Mouse (Mus musculus): Measurements from ENCODE around the gene Ptpn21. TPM values are rescaled to one million over a fixed set of nuclear protein-coding genes. Genes with fewer than 3 reads are reported as not detected.

Ptpn21 gene
- polyA plus RNA-seq, 1 experiment from 2014 or later = 7.3 TPM

GRCm38 (mm10) chr12:98716142-98716541 lies 21.1 kb downstream of the Ptpn21 start:
- ATAC-seq (ENCODE audit: low FRiP score, low read depth) = no peak
- Histone ChIP-seq H3K9me3 (no peaks in the 10 kb centered on the region), H3K9ac (no peak overlapping the region), H3K27me3 (replicated peaks) (no peaks in the 10 kb centered on the region), H3K4me3 (no peak overlapping the region), H3K4me2 (replicated peaks) (no peak overlapping the region), H3K27ac (no peak overlapping the region), H3K4me1 (peaks cover 11% of the 10 kb centered on the region), H3K36me3 (no peaks in the 10 kb centered on the region)
- 90% methylated on average over 2 of the region's 2 CpGs for WGBS

GRCm38 (mm10) chr12:98714757-98715156 lies 22.4 kb downstream of the Ptpn21 start:
- 54% methylated on average over 11 of the region's 11 CpGs for WGBS
- H3K4me3 ChIP-seq = no peak overlapping the region
- H3K9ac ChIP-seq = no peak overlapping the region
- H3K27ac ChIP-seq = no peak overlapping the region
- ATAC-seq (ENCODE audit: low FRiP score, low read depth) = no peak
- no peaks in the 10 kb centered on the region for H3K27me3 ChIP-seq (replicated peaks)
- no peak overlapping the region for H3K4me2 ChIP-seq (replicated peaks)
- no peaks in the 10 kb centered on the region for H3K36me3 ChIP-seq
- peaks cover 7% of the 10 kb centered on the region for H3K4me1 ChIP-seq
- H3K9me3 ChIP-seq = no peaks in the 10 kb centered on the region

- no peaks in the 10 kb centered on the region for H3K27me3 ChIP-seq (replicated peaks)
- no peak for ATAC-seq (ENCODE audit: low FRiP score, low read depth)
- H3K4me3 ChIP-seq = no peak overlapping the region
- no peak overlapping the region for H3K9ac ChIP-seq
- H3K36me3 ChIP-seq = no peaks in the 10 kb centered on the region
- H3K4me2 ChIP-seq (replicated peaks) = no peak overlapping the region
- 73% methylated on average over 7 of the region's 7 CpGs for WGBS
- no peaks in the 10 kb centered on the region for H3K9me3 ChIP-seq
- H3K4me1 ChIP-seq = peaks cover 7% of the 10 kb centered on the region
- no peak overlapping the region for H3K27ac ChIP-seq
Observed at GRCm38 (mm10) chr12:98713621-98714103, 23.5 kb downstream of the Ptpn21 start.

- H3K27ac ChIP-seq = no peak overlapping the region
- no peaks in the 10 kb centered on the region for H3K9me3 ChIP-seq
- no peaks in the 10 kb centered on the region for H3K27me3 ChIP-seq (replicated peaks)
- H3K4me1 ChIP-seq = peaks cover 7% of the 10 kb centered on the region
- 72% methylated on average over 6 of the region's 6 CpGs for WGBS
- H3K9ac ChIP-seq = no peak overlapping the region
- H3K36me3 ChIP-seq = 0 out of 2 replicates have a peak, but pooled peaks cover under 1% of the 10 kb centered on the region
- no peak overlapping the region for H3K4me2 ChIP-seq (replicated peaks)
- ATAC-seq (ENCODE audit: low FRiP score, low read depth) = no peak
- H3K4me3 ChIP-seq = no peak overlapping the region
Observed at GRCm38 (mm10) chr12:98712819-98713218, 24.4 kb downstream of the Ptpn21 start.

DNA sequence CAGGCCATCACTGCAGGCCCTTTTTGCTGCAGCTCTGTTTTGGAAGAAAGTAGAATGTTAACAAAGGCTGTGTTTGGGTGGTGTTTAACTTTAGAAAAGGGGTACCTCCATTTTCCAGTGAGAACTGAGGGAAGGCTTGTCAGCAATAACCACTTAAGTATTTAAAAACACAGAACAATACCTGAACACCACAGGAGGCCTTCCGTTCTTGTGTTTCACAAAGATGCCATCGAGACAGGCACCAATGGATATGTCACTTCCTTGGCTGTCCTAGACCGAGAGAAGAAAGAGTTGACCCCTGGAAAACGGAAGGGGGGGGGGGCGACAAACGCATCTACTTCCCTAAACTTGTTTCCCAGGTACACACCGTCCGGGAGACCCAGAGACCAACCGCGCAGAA lies 33.2 kb downstream of the Ptpn21 start:
- peaks cover 23% of the 10 kb centered on the region for H3K36me3 ChIP-seq
- H3K4me2 ChIP-seq (replicated peaks) = no peak overlapping the region
- no peaks in the 10 kb centered on the region for H3K9me3 ChIP-seq
- no peak overlapping the region for H3K9ac ChIP-seq
- no peak overlapping the region for H3K4me3 ChIP-seq
- no peak overlapping the region for H3K27ac ChIP-seq
- ATAC-seq (ENCODE audit: low FRiP score, low read depth) = no peak
- H3K27me3 ChIP-seq (replicated peaks) = no peaks in the 10 kb centered on the region
- H3K4me1 ChIP-seq = no peaks in the 10 kb centered on the region
- WGBS = 73% methylated on average over 10 of the region's 10 CpGs

DNA sequence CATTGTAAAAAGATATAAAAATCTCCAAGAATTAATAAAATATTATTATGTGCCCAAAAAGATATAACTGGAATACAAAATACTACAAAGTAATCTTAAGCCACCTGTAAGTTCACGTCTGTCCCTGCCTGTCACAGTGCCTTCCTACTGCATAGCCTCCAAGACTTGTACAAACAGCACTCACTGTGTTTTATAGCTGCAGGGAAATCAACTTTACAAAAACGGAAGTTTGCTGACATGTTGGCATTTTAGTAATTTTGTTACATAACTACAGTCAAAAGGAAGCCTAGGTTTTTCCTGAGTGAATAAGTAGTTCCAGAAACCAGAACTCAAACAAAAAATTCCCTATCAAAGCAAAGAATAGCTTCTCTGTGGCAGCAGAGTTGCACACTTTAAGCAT lies 33.7 kb downstream of the Ptpn21 start:
- Histone ChIP-seq H3K27ac (no peak overlapping the region), H3K4me3 (no peak overlapping the region), H3K4me2 (replicated peaks) (no peak overlapping the region), H3K9ac (no peak overlapping the region), H3K27me3 (replicated peaks) (no peaks in the 10 kb centered on the region), H3K4me1 (no peaks in the 10 kb centered on the region), H3K9me3 (no peaks in the 10 kb centered on the region), H3K36me3 (peaks cover 26% of the 10 kb centered on the region)
- no peak for ATAC-seq (ENCODE audit: low FRiP score, low read depth)
- WGBS = 74% methylated on average over 2 of the region's 2 CpGs

DNA sequence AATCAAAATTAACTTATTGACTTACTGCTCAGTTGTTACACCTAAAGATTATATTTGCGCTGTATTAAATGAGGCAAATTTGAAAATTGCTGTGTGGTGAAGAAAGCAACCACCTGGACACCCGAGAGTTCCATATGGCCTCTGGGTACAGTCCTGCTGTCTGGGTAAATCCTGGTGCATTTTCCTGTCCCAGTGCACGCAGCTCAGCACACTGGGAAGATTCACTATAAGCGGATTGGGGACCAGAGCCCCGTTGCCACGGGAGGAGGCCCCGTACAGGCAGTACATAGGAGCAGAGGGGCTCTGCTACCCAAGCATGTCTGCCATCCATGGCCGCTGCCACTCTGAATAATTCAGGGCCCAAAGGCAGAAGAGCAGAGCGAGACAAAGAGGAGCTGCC lies 35.6 kb downstream of the Ptpn21 start:
- Histone ChIP-seq H3K4me3 (no peak overlapping the region), H3K4me2 (replicated peaks) (no peak overlapping the region), H3K9me3 (no peaks in the 10 kb centered on the region), H3K27ac (no peak overlapping the region), H3K36me3 (peaks cover 22% of the 10 kb centered on the region), H3K9ac (no peak overlapping the region), H3K27me3 (replicated peaks) (no peaks in the 10 kb centered on the region), H3K4me1 (no peaks in the 10 kb centered on the region)
- WGBS = 89% methylated on average over 9 of the region's 9 CpGs
- no peak for ATAC-seq (ENCODE audit: low FRiP score, low read depth)

DNA sequence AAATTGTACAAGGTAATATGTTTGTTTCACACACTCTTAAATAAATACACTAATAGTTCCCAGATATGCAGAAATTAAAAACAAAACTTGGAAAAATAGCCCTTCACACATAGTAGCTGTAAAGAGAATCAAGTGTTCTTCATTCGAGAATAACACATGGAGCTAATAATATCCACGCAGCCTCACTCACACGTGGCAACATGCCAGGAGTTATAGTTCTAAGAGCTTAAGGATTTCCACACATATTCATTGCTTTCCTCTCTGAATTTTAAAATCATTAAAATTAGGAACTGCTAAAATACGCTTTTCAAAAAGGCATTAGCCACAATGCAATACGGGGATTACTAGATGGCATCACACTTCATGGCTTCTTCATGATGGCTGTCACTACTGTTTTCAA lies 40.0 kb downstream of the Ptpn21 start:
- no peak overlapping the region for H3K4me3 ChIP-seq
- ATAC-seq (ENCODE audit: low FRiP score, low read depth) = no peak
- H3K9me3 ChIP-seq = no peaks in the 10 kb centered on the region
- no peak overlapping the region for H3K9ac ChIP-seq
- no peak overlapping the region for H3K27ac ChIP-seq
- 93% methylated on average over 5 of the region's 5 CpGs for whole genome bisulfite sequencing
- no peak overlapping the region for H3K4me2 ChIP-seq (replicated peaks)
- H3K27me3 ChIP-seq (replicated peaks) = no peaks in the 10 kb centered on the region
- peaks cover 14% of the 10 kb centered on the region for H3K36me3 ChIP-seq
- H3K4me1 ChIP-seq = no peaks in the 10 kb centered on the region

DNA sequence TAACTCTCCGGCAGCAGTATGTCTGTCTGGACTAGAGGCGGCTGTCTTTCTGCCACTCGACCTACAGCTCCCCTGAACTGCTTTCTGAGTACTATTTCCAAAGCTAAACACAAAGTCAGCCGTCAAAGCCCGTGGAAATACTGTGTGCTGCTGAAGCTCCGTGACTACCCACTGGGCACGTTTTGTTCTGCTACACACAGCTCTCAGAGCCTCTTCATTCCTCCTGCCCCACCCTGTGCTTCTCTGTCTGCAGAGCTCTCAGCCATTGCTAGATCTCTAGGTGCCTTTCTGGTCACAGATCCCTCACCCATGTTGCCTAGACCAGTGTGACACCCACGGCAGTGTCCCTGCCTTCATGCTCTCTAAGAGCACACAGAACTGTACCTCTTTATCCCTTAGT lies 47.0 kb downstream of the Ptpn21 start:
- H3K4me2 ChIP-seq (replicated peaks) = no peak overlapping the region
- peaks cover 40% of the 10 kb centered on the region for H3K36me3 ChIP-seq
- no peaks in the 10 kb centered on the region for H3K9me3 ChIP-seq
- no peak overlapping the region for H3K9ac ChIP-seq
- no peaks in the 10 kb centered on the region for H3K27me3 ChIP-seq (replicated peaks)
- no peak overlapping the region for H3K4me3 ChIP-seq
- WGBS = 87% methylated on average over 8 of the region's 8 CpGs
- no peaks in the 10 kb centered on the region for H3K4me1 ChIP-seq
- no peak overlapping the region for H3K27ac ChIP-seq
- no peak for ATAC-seq (ENCODE audit: low FRiP score, low read depth)

DNA sequence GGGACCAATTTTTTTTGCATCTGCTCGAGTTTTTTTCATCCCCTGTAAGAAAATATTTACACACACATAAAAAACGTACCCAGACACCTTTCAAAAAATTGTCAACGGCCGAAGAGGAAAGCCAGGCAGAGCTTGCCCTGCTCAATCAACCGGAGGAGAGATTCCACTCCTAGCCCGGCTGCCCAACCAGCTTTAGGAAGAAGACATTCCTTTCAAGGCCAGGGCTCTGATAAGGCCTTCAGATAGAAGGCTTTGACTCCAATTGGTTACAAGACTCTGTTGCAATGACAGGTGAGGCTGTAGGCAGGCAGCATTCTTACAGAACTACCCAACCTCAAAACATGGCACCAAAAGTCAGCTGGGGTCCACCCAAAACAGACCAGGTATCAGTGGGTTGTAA lies 53.6 kb downstream of the Ptpn21 start:
- Histone ChIP-seq H3K9me3 (no peaks in the 10 kb centered on the region), H3K27me3 (replicated peaks) (no peaks in the 10 kb centered on the region), H3K9ac (no peak overlapping the region), H3K36me3 (peaks cover 40% of the 10 kb centered on the region), H3K4me1 (no peaks in the 10 kb centered on the region), H3K4me2 (replicated peaks) (no peak overlapping the region), H3K27ac (no peak overlapping the region), H3K4me3 (no peak overlapping the region)
- no peak for ATAC-seq (ENCODE audit: low FRiP score, low read depth)
- 77% methylated on average over 6 of the region's 6 CpGs for WGBS

GRCm38 (mm10) chr12:98683171-98683570 lies 54.0 kb downstream of the Ptpn21 start:
- H3K9ac ChIP-seq = no peak overlapping the region
- H3K36me3 ChIP-seq = peaks cover 38% of the 10 kb centered on the region
- WGBS = 70% methylated on average over 11 of the region's 11 CpGs
- no peak overlapping the region for H3K4me3 ChIP-seq
- H3K4me2 ChIP-seq (replicated peaks) = no peak overlapping the region
- no peak for ATAC-seq (ENCODE audit: low FRiP score, low read depth)
- no peaks in the 10 kb centered on the region for H3K9me3 ChIP-seq
- H3K27ac ChIP-seq = no peak overlapping the region
- no peaks in the 10 kb centered on the region for H3K27me3 ChIP-seq (replicated peaks)
- no peaks in the 10 kb centered on the region for H3K4me1 ChIP-seq

- Histone ChIP-seq H3K36me3 (peaks cover 30% of the 10 kb centered on the region), H3K4me2 (replicated peaks) (no peak overlapping the region), H3K4me1 (no peaks in the 10 kb centered on the region), H3K9me3 (no peaks in the 10 kb centered on the region), H3K4me3 (no peak overlapping the region), H3K27ac (no peak overlapping the region), H3K9ac (no peak overlapping the region), H3K27me3 (replicated peaks) (no peaks in the 10 kb centered on the region)
- ATAC-seq (ENCODE audit: low FRiP score, low read depth) = no peak
- 78% methylated on average over 15 of the region's 15 CpGs for WGBS
Observed at GRCm38 (mm10) chr12:98682196-98682595, 55.0 kb downstream of the Ptpn21 start.

DNA sequence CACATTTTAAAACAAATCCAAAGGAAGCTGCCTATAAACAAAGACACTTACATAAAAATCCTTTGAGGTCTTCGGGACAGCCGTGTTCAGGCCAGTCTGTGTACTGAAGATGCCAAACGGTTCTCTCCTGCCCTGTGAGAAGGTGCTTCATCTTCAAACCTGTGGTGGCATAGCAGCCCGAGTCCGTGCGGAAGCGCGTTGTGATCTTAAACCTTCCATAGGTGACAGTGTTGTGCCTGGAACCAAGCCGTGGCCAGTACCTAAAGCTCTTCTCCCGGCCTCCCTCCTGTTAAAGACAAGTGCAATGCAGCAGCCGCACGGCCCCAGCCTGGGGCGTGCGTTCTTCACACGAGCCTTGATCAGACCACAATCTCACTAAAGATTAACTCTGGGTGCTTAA lies 57.3 kb downstream of the Ptpn21 start:
- peaks cover 30% of the 10 kb centered on the region for H3K36me3 ChIP-seq
- no peaks in the 10 kb centered on the region for H3K4me1 ChIP-seq
- no peak overlapping the region for H3K4me2 ChIP-seq (replicated peaks)
- WGBS = 87% methylated on average over 15 of the region's 15 CpGs
- no peak overlapping the region for H3K4me3 ChIP-seq
- H3K9ac ChIP-seq = no peak overlapping the region
- H3K9me3 ChIP-seq = no peaks in the 10 kb centered on the region
- ATAC-seq (ENCODE audit: low FRiP score, low read depth) = no peak
- no peak overlapping the region for H3K27ac ChIP-seq
- H3K27me3 ChIP-seq (replicated peaks) = no peaks in the 10 kb centered on the region

Measured in neural tube, embryonic 12.5 days (tissue).